Comparison of ENCODE assay signal across 8 mouse cellular contexts in genomic region chr11:30198091-30198675, GRCm38 (mm10).
DNase-seq lines count a peak whose midpoint lies in the region; ATAC-seq and TF ChIP-seq lines count a peak whose summit lies in the region.

No protein-coding gene starts in this region.

- TF ChIP-seq CTCF in G1E (IDR thresholded peaks at IDR 0.05; ENCODE audit: low read depth, low read length): no peak

- peak; percentile 73 for DNase-seq in G1E (ENCODE audit: low spot score)
- DNase-seq in c-Kit-positive CD71-positive TER-119-negative erythroid progenitor cells, embryonic 14.5 days (ENCODE audit: low read depth): peak; percentile 41
- DNase-seq in hindbrain, embryonic 10.5 days (ENCODE audit: low spot score): peak; percentile 85
- peak; percentile 78 to 79 for DNase-seq in spleen, adult 18-20 months
- DNase-seq in layer of hippocampus, postnatal 14 days (ENCODE audit: low spot score in 2 of 2): no peak

- H3K4me3 ChIP-seq in G1E (ENCODE audit: low read depth, low read length): peak overlapping the region; percentile 80
- H3K4me3 ChIP-seq in forebrain, embryonic 13.5 days: peak overlapping the region; percentile 52
- H3K4me3 ChIP-seq in hindbrain, embryonic 10.5 days: peak overlapping the region; percentile 69
- peak overlapping the region; percentile 53 for H3K4me3 ChIP-seq in limb, embryonic 12.5 days (replicated peaks)
- peak overlapping the region; percentile 48 for H3K4me3 ChIP-seq in midbrain, embryonic 12.5 days

- peaks cover 16% of the 10 kb centered on the region for H3K27me3 ChIP-seq in G1E (ENCODE audit: insufficient read depth, low read length)
- no peaks in the 10 kb centered on the region for H3K27me3 ChIP-seq in forebrain, embryonic 13.5 days
- H3K27me3 ChIP-seq in hindbrain, embryonic 10.5 days (ENCODE audit: insufficient read depth, poor library complexity, severe bottlenecking): no peaks in the 10 kb centered on the region
- H3K27me3 ChIP-seq in limb, embryonic 12.5 days: no peaks in the 10 kb centered on the region
- no peaks in the 10 kb centered on the region for H3K27me3 ChIP-seq in midbrain, embryonic 12.5 days

- H3K9me3 ChIP-seq in G1E (replicated peaks): peaks cover 4% of the 10 kb centered on the region; the same call in 1 of the 2 replicates
- H3K9me3 ChIP-seq in forebrain, embryonic 13.5 days (replicated peaks): no peaks in the 10 kb centered on the region
- 0 out of 2 replicates have a peak, but pooled peaks cover 3% of the 10 kb centered on the region for H3K9me3 ChIP-seq in hindbrain, embryonic 10.5 days
- no peaks in the 10 kb centered on the region for H3K9me3 ChIP-seq in limb, embryonic 12.5 days
- H3K9me3 ChIP-seq in midbrain, embryonic 12.5 days: no peaks in the 10 kb centered on the region

- peak overlapping the region; percentile 38; the same call in 1 of the 2 replicates for H3K27ac ChIP-seq in forebrain, embryonic 13.5 days
- peak overlapping the region; percentile 90 for H3K27ac ChIP-seq in hindbrain, embryonic 10.5 days
- peak overlapping the region; percentile 91 for H3K27ac ChIP-seq in limb, embryonic 12.5 days
- peak overlapping the region; percentile 47 for H3K27ac ChIP-seq in midbrain, embryonic 12.5 days (replicated peaks)

- under 1% methylated on average over 34 of the region's 34 CpGs for WGBS in forebrain, embryonic 13.5 days
- under 1% methylated on average over 34 of the region's 34 CpGs for WGBS in hindbrain, embryonic 10.5 days
- WGBS in limb, embryonic 12.5 days: under 1% methylated on average over 34 of the region's 34 CpGs
- under 1% methylated on average over 34 of the region's 34 CpGs for WGBS in midbrain, embryonic 12.5 days

- no peaks in the 10 kb centered on the region for H3K36me3 ChIP-seq in G1E (replicated peaks)
- H3K36me3 ChIP-seq in forebrain, embryonic 13.5 days (ENCODE audit: poor library complexity, severe bottlenecking): peaks cover 4% of the 10 kb centered on the region; the same call in 1 of the 2 replicates
- H3K36me3 ChIP-seq in hindbrain, embryonic 10.5 days: peaks cover 4% of the 10 kb centered on the region; the same call in 1 of the 2 replicates
- peaks cover 11% of the 10 kb centered on the region for H3K36me3 ChIP-seq in limb, embryonic 12.5 days
- H3K36me3 ChIP-seq in midbrain, embryonic 12.5 days: peaks cover 5% of the 10 kb centered on the region; the same call in 1 of the 2 replicates

- ATAC-seq in G1E (ENCODE audit: extremely low read depth, insufficient number of reproducible peaks, low FRiP score, poor library complexity, severe bottlenecking): peak; percentile 78
- ATAC-seq in forebrain, embryonic 13.5 days: peak; percentile 94
- ATAC-seq in limb, embryonic 12.5 days (ENCODE audit: insufficient number of reproducible peaks, insufficient read depth, low FRiP score, low TSS enrichment, low read depth): peak; percentile 97
- ATAC-seq in midbrain, embryonic 12.5 days (ENCODE audit: low FRiP score, low read depth): peak; percentile 96

- H3K4me1 ChIP-seq in G1E (ENCODE audit: insufficient read depth, low read depth, low read length): peaks cover 44% of the 10 kb centered on the region
- peaks cover 14% of the 10 kb centered on the region for H3K4me1 ChIP-seq in forebrain, embryonic 13.5 days
- H3K4me1 ChIP-seq in hindbrain, embryonic 10.5 days (replicated peaks): peaks cover 37% of the 10 kb centered on the region
- peaks cover 25% of the 10 kb centered on the region for H3K4me1 ChIP-seq in limb, embryonic 12.5 days (replicated peaks)
- peaks cover 25% of the 10 kb centered on the region for H3K4me1 ChIP-seq in midbrain, embryonic 12.5 days

- peak overlapping the region; percentile 86 for H3K4me2 ChIP-seq in forebrain, embryonic 13.5 days
- H3K4me2 ChIP-seq in limb, embryonic 12.5 days: peak overlapping the region; percentile 86
- H3K4me2 ChIP-seq in midbrain, embryonic 12.5 days (replicated peaks): peak overlapping the region; percentile 78

- H3K9ac ChIP-seq in forebrain, embryonic 13.5 days: peak overlapping the region; percentile 69
- H3K9ac ChIP-seq in limb, embryonic 12.5 days (replicated peaks): peak overlapping the region; percentile 59
- H3K9ac ChIP-seq in midbrain, embryonic 12.5 days (replicated peaks): peak overlapping the region; percentile 58

Comparison
In these comparisons a context has a peak if more than half of its experiments do, and no peak if none do; other contexts are left out.
1. DNase-seq: peak in G1E (single experiment), c-Kit-positive CD71-positive TER-119-negative erythroid progenitor cells, embryonic 14.5 days (single experiment), hindbrain, embryonic 10.5 days (single experiment) and spleen, adult 18-20 months (2 of 2); none in layer of hippocampus, postnatal 14 days (0 of 2).
2. H3K27ac ChIP-seq: peak in every context shown above with its lines; median percentile 91 in limb, embryonic 12.5 days; 90 in hindbrain, embryonic 10.5 days; 47 in midbrain, embryonic 12.5 days; 38 in forebrain, embryonic 13.5 days.
3. Peak in every context shown above with its lines, with median percentiles within 50 percentile points of each other: ATAC-seq, H3K4me3 ChIP-seq, H3K4me2 ChIP-seq and H3K9ac ChIP-seq.